Mouse (Mus musculus) bone marrow macrophage, adult 2 months (primary cell): ENCODE data around the gene Pou1f1. TPM values are rescaled to one million over a fixed set of nuclear protein-coding genes. Genes with fewer than 3 reads are reported as not detected.

Experiments
- H3K27ac ChIP-seq: 2 replicates; pipeline ENCODE4 v1.5.1; 2012; ENCODE audit warnings: low read depth, low read length; ENCODE audit not compliant: insufficient read depth
- H3K4me1 ChIP-seq: 2 replicates; pipeline ENCODE4 v1.6.1; 2012; ENCODE audit warnings: low read length; ENCODE audit not compliant: control insufficient read depth, insufficient read depth
- H3K4me3 ChIP-seq: 2 replicates; pipeline ENCODE4 v1.5.1; 2012; ENCODE audit warnings: mild to moderate bottlenecking, low read length, moderate library complexity; ENCODE audit not compliant: insufficient read depth
- CTCF ChIP-seq: IDR thresholded peaks from 2 replicates; pipeline ENCODE4 v1.5.1; 2012; ENCODE audit warnings: low read depth, mild to moderate bottlenecking, low read length, moderate library complexity
- POLR2A ChIP-seq: IDR thresholded peaks from 2 replicates; pipeline ENCODE4 v1.6.1; 2012; ENCODE audit warnings: mild to moderate bottlenecking, low read depth, low read length, borderline replicate concordance
- polyA plus RNA-seq: library from polyadenylated mRNA; stranded (reverse); fragments of >200 nt; gene quantifications from 2 replicates; pipeline ENCODE4 v1.2.4, GENCODE M21; 2012; ENCODE audit not compliant: missing spikeins, insufficient read depth, insufficient read length

Gene Pou1f1
- polyA plus RNA-seq, 1 experiment = not detected

- no peak for TF ChIP-seq POLR2A
- no peak for TF ChIP-seq CTCF
- H3K27ac ChIP-seq = no peak overlapping the region
- no peaks in the 10 kb centered on the region for H3K4me1 ChIP-seq
- no peak overlapping the region for H3K4me3 ChIP-seq
These were observed 13.1 kb downstream of the Pou1f1 start for GRCm38 (mm10) chr16:65533315-65533999.

- TF ChIP-seq POLR2A (no peak), CTCF (no peak)
- H3K27ac ChIP-seq = no peak overlapping the region
- no peak overlapping the region for H3K4me3 ChIP-seq
- H3K4me1 ChIP-seq = no peaks in the 10 kb centered on the region
These were observed 23.5 kb downstream of the Pou1f1 start for GRCm38 (mm10) chr16:65543676-65544293.

GRCm38 (mm10) chr16:65548960-65549359 is 28.6 kb downstream of the Pou1f1 start:
- peaks cover 6% of the 10 kb centered on the region for H3K4me1 ChIP-seq
- peak overlapping the region; percentile 34 for H3K27ac ChIP-seq
- no peak for TF ChIP-seq POLR2A
- no peak for TF ChIP-seq CTCF
- no peak overlapping the region for H3K4me3 ChIP-seq

GRCm38 (mm10) chr16:65550814-65551213 is 30.5 kb downstream of the Pou1f1 start:
- no peak overlapping the region for H3K27ac ChIP-seq
- H3K4me1 ChIP-seq = peaks cover 6% of the 10 kb centered on the region
- TF ChIP-seq CTCF (no peak), POLR2A (no peak)
- no peak overlapping the region for H3K4me3 ChIP-seq

GRCm38 (mm10) chr16:65554267-65554666 is 34.0 kb downstream of the Pou1f1 start:
- H3K27ac ChIP-seq = no peak overlapping the region
- H3K4me1 ChIP-seq = peaks cover 4% of the 10 kb centered on the region
- TF ChIP-seq CTCF (no peak), POLR2A (no peak)
- no peak overlapping the region for H3K4me3 ChIP-seq

- no peak for TF ChIP-seq CTCF
- TF ChIP-seq POLR2A = no peak
These were observed 37.1 kb downstream of the Pou1f1 start for GRCm38 (mm10) chr16:65557369-65557768.

GRCm38 (mm10) chr16:65559591-65559990 is 39.3 kb downstream of the Pou1f1 start:
- no peak for TF ChIP-seq POLR2A
- no peak for TF ChIP-seq CTCF
- H3K27ac ChIP-seq = no peak overlapping the region
- no peak overlapping the region for H3K4me3 ChIP-seq
- H3K4me1 ChIP-seq = peaks cover 3% of the 10 kb centered on the region; the same call in 1 of the 2 replicates

More at GRCm38 (mm10) chr16:65557369-65557768, 37.1 kb downstream of the Pou1f1 start:
- Histone ChIP-seq H3K4me1 (peaks cover 3% of the 10 kb centered on the region; the same call in 1 of the 2 replicates), H3K4me3 (no peak overlapping the region), H3K27ac (no peak overlapping the region)

GRCm38 (mm10) chr16:65560996-65561962 is 41.0 kb downstream of the Pou1f1 start:
- Histone ChIP-seq H3K27ac (no peak overlapping the region), H3K4me3 (peak overlapping the region; percentile 86), H3K4me1 (peaks cover 3% of the 10 kb centered on the region; the same call in 1 of the 2 replicates)
- TF ChIP-seq POLR2A (no peak), CTCF (no peak)

GRCm38 (mm10) chr16:65561963-65562863 is 41.9 kb downstream of the Pou1f1 start, which contains the start of gene Chmp2b:
TSS of gene Chmp2b (minus strand) at chr16:65562726.
- H3K27ac ChIP-seq = no peak within 1 kb of the TSS; the same call in 1 of the 2 replicates
- TF ChIP-seq CTCF (no peak), POLR2A (no peak)

More at GRCm38 (mm10) chr16:65561963-65562863, 41.9 kb downstream of the Pou1f1 start, which contains the start of gene Chmp2b:
- Histone ChIP-seq H3K4me3 (peak within 1 kb of the TSS; percentile 86), H3K4me1 (peaks cover 3% of the 10 kb centered on the region; the same call in 1 of the 2 replicates)
